Mouse (Mus musculus) embryonic facial prominence, embryonic 10.5 days (tissue): ENCODE data around the gene Map6. TPM values are rescaled to one million over a fixed set of nuclear protein-coding genes. Genes with fewer than 3 reads are reported as not detected.

Experiments
- DNase-seq: peaks from one replicate; pipeline ENCODE4 v3.0.0-alpha.2; 2017; ENCODE audit warnings: low spot score
- H3K27ac ChIP-seq: fragments of 300-500 bp; sonication (generic); replicated peaks from 2 replicates; pipeline ENCODE4 v1.5.1; 2016; ENCODE audit warnings: mild to moderate bottlenecking
- H3K27me3 ChIP-seq: fragments of 300-500 bp; sonication (generic); replicated peaks from 2 replicates; pipeline ENCODE4 v1.6.1; 2016; ENCODE audit warnings: low read depth, mild to moderate bottlenecking; ENCODE audit not compliant: poor library complexity, severe bottlenecking
- H3K36me3 ChIP-seq: fragments of 300-500 bp; sonication (generic); replicated peaks from 2 replicates; pipeline ENCODE4 v1.6.1; 2016; ENCODE audit warnings: mild to moderate bottlenecking, moderate library complexity
- H3K4me1 ChIP-seq: fragments of 300-500 bp; sonication (generic); 2 replicates; pipeline ENCODE4 v1.6.1; 2016
- H3K4me3 ChIP-seq: fragments of 300-500 bp; sonication (generic); 2 replicates; pipeline ENCODE4 v1.5.1; 2016; ENCODE audit warnings: mild to moderate bottlenecking, moderate library complexity
- H3K9me3 ChIP-seq: fragments of 300-500 bp; sonication (generic); 2 replicates; pipeline ENCODE4 v1.6.1; 2016; ENCODE audit warnings: mild to moderate bottlenecking
- WGBS: fragments of 180-500 bp; shearing (Covaris S2); methylation state at CpG from one replicate; pipeline ENCODE4 v1.1.7; 2016; 5-methylcytosine and 5-hydroxymethylcytosine counted together
- polyA plus RNA-seq: library from polyadenylated mRNA; unstranded; fragments of >200 nt; fragmentation: Nextera tagmentation; extraction: Ambion mirVana; gene quantifications from 2 replicates; pipeline ENCODE4 v1.2.1, GENCODE M21; 2016

Gene Map6
- polyA plus RNA-seq, 1 experiment from 2014 or later = 10.2 TPM

GRCm38 (mm10) chr7:99268506-99268900 is 1.3 kb downstream of the Map6 start:
- DNase-seq = no peak
- peaks cover 88% of the 10 kb centered on the region for H3K27me3 ChIP-seq
- under 1% methylated on average over 29 of the region's 29 CpGs for WGBS
- H3K36me3 ChIP-seq = no peaks in the 10 kb centered on the region
- no peaks in the 10 kb centered on the region for H3K9me3 ChIP-seq
- H3K4me1 ChIP-seq = peaks cover 39% of the 10 kb centered on the region
- H3K27ac ChIP-seq = peak overlapping the region; percentile 70
- peak overlapping the region; percentile 71 for H3K4me3 ChIP-seq

GRCm38 (mm10) chr7:99268951-99269945 is 2.0 kb downstream of the Map6 start:
- Histone ChIP-seq H3K9me3 (no peaks in the 10 kb centered on the region), H3K27ac (0 out of 2 replicates have a peak overlapping the region, but pooled peaks have one; percentile 19), H3K27me3 (peaks cover 93% of the 10 kb centered on the region), H3K4me3 (peak overlapping the region; percentile 71), H3K4me1 (peaks cover 39% of the 10 kb centered on the region), H3K36me3 (no peaks in the 10 kb centered on the region)
- DNase-seq = peak; percentile 41
- WGBS = 8% methylated on average over 42 of the region's 42 CpGs

- no peak for DNase-seq
- Histone ChIP-seq H3K36me3 (no peaks in the 10 kb centered on the region), H3K27me3 (peaks cover 69% of the 10 kb centered on the region), H3K9me3 (no peaks in the 10 kb centered on the region), H3K4me1 (peaks cover 39% of the 10 kb centered on the region), H3K4me3 (peak overlapping the region; percentile 71; the same call in 1 of the 2 replicates), H3K27ac (no peak overlapping the region)
- WGBS = 79% methylated on average over 9 of the region's 9 CpGs
Observed at GRCm38 (mm10) chr7:99271630-99272029, 4.4 kb downstream of the Map6 start.

GRCm38 (mm10) chr7:99275131-99275530 is 7.9 kb downstream of the Map6 start:
- Histone ChIP-seq H3K4me1 (peaks cover 12% of the 10 kb centered on the region), H3K27me3 (peaks cover 34% of the 10 kb centered on the region), H3K27ac (no peak overlapping the region), H3K4me3 (no peak overlapping the region), H3K9me3 (no peaks in the 10 kb centered on the region), H3K36me3 (no peaks in the 10 kb centered on the region)
- no peak for DNase-seq
- 79% methylated on average over 6 of the region's 6 CpGs for WGBS

GRCm38 (mm10) chr7:99276679-99277078 is 9.4 kb downstream of the Map6 start:
- peaks cover 23% of the 10 kb centered on the region for H3K27me3 ChIP-seq
- no peak overlapping the region for H3K4me3 ChIP-seq
- H3K9me3 ChIP-seq = no peaks in the 10 kb centered on the region
- WGBS = 79% methylated on average over 1 of the region's 1 CpGs
- no peaks in the 10 kb centered on the region for H3K36me3 ChIP-seq
- H3K27ac ChIP-seq = no peak overlapping the region
- no peak for DNase-seq
- H3K4me1 ChIP-seq = peaks cover 4% of the 10 kb centered on the region; the same call in 1 of the 2 replicates

GRCm38 (mm10) chr7:99278309-99278708 is 11.1 kb downstream of the Map6 start:
- H3K9me3 ChIP-seq = no peaks in the 10 kb centered on the region
- WGBS = 87% methylated on average over 8 of the region's 8 CpGs
- H3K36me3 ChIP-seq = no peaks in the 10 kb centered on the region
- no peak overlapping the region for H3K27ac ChIP-seq
- H3K4me1 ChIP-seq = peaks cover 4% of the 10 kb centered on the region; the same call in 1 of the 2 replicates
- no peak for DNase-seq
- H3K4me3 ChIP-seq = no peak overlapping the region
- peaks cover 12% of the 10 kb centered on the region for H3K27me3 ChIP-seq

GRCm38 (mm10) chr7:99279586-99279985 is 12.3 kb downstream of the Map6 start:
- Histone ChIP-seq H3K27me3 (peaks cover 6% of the 10 kb centered on the region; the same call in 1 of the 2 replicates), H3K36me3 (no peaks in the 10 kb centered on the region), H3K4me3 (no peak overlapping the region), H3K27ac (no peak overlapping the region; the same call in 1 of the 2 replicates), H3K4me1 (peaks cover 4% of the 10 kb centered on the region; the same call in 1 of the 2 replicates), H3K9me3 (no peaks in the 10 kb centered on the region)
- no peak for DNase-seq
- 65% methylated on average over 8 of the region's 8 CpGs for WGBS

- Histone ChIP-seq H3K4me3 (no peak overlapping the region), H3K27ac (no peak overlapping the region), H3K9me3 (0 out of 2 replicates have a peak, but pooled peaks cover 3% of the 10 kb centered on the region), H3K27me3 (no peaks in the 10 kb centered on the region), H3K36me3 (no peaks in the 10 kb centered on the region), H3K4me1 (peaks cover 32% of the 10 kb centered on the region)
- no peak for DNase-seq
- 67% methylated on average over 3 of the region's 3 CpGs for WGBS
Observed at GRCm38 (mm10) chr7:99287287-99287686, 20.0 kb downstream of the Map6 start.

GRCm38 (mm10) chr7:99290008-99290407 is 22.8 kb downstream of the Map6 start:
- WGBS = 71% methylated on average over 8 of the region's 8 CpGs
- DNase-seq = no peak
- Histone ChIP-seq H3K27ac (no peak overlapping the region), H3K4me1 (peaks cover 38% of the 10 kb centered on the region), H3K36me3 (peaks cover 15% of the 10 kb centered on the region), H3K9me3 (peaks cover 8% of the 10 kb centered on the region; the same call in 1 of the 2 replicates), H3K27me3 (no peaks in the 10 kb centered on the region), H3K4me3 (no peak overlapping the region)

GRCm38 (mm10) chr7:99290925-99291324 is 23.7 kb downstream of the Map6 start:
- peaks cover 40% of the 10 kb centered on the region for H3K4me1 ChIP-seq
- no peak for DNase-seq
- peaks cover 15% of the 10 kb centered on the region for H3K36me3 ChIP-seq
- H3K4me3 ChIP-seq = no peak overlapping the region
- H3K9me3 ChIP-seq = peaks cover 7% of the 10 kb centered on the region; the same call in 1 of the 2 replicates
- H3K27me3 ChIP-seq = no peaks in the 10 kb centered on the region
- 66% methylated on average over 6 of the region's 6 CpGs for WGBS
- peak overlapping the region; percentile 24; the same call in 1 of the 2 replicates for H3K27ac ChIP-seq

- Histone ChIP-seq H3K4me3 (no peak overlapping the region), H3K36me3 (peaks cover 15% of the 10 kb centered on the region), H3K4me1 (peaks cover 32% of the 10 kb centered on the region), H3K27me3 (no peaks in the 10 kb centered on the region), H3K9me3 (peaks cover 5% of the 10 kb centered on the region; the same call in 1 of the 2 replicates), H3K27ac (no peak overlapping the region)
- WGBS = 85% methylated on average over 2 of the region's 2 CpGs
- no peak for DNase-seq
Observed at GRCm38 (mm10) chr7:99294198-99294780, 27.0 kb downstream of the Map6 start.

- Histone ChIP-seq H3K36me3 (peaks cover 15% of the 10 kb centered on the region), H3K9me3 (peaks cover 5% of the 10 kb centered on the region; the same call in 1 of the 2 replicates), H3K4me3 (no peak overlapping the region), H3K27ac (no peak overlapping the region), H3K27me3 (no peaks in the 10 kb centered on the region), H3K4me1 (peaks cover 27% of the 10 kb centered on the region)
- DNase-seq = no peak
- WGBS = 74% methylated on average over 8 of the region's 8 CpGs
Observed at GRCm38 (mm10) chr7:99295104-99295503, 27.9 kb downstream of the Map6 start.
